Mouse (Mus musculus): ENCODE measurements around the gene Mrpl58. TPM values are rescaled to one million over a fixed set of nuclear protein-coding genes. Genes with fewer than 3 reads are reported as not detected.

Mrpl58 gene
- 156 and 162 TPM in 2 replicates for polyA plus RNA-seq (2016; fragmentation: Nextera tagmentation; extraction: Ambion mirVana)

GRCm38 (mm10) chr11:115403338-115404124 lies at the start of gene Mrpl58:
Gene Mrpl58 (plus strand): TSS chr11:115403752.
- Histone ChIP-seq H3K27ac (ENCODE audit: poor library complexity, severe bottlenecking) (peak within 1 kb of the TSS; percentile 78), H3K27me3 (replicated peaks) (no peaks in the 10 kb centered on the region), H3K36me3 (peaks cover 27% of the 10 kb centered on the region), H3K9ac (peak within 1 kb of the TSS; percentile 91), H3K9me3 (replicated peaks) (no peaks in the 10 kb centered on the region), H3K4me1 (replicated peaks) (peaks cover 15% of the 10 kb centered on the region), H3K4me3 (peak within 1 kb of the TSS; percentile 86), H3K4me2 (peak within 1 kb of the TSS; percentile 85)
- ATAC-seq (ENCODE audit: insufficient number of reproducible peaks, low FRiP score), result peak; percentile 90
- 3% methylated on average over 50 of the region's 50 CpGs for WGBS

- H3K27me3 ChIP-seq (replicated peaks), result peaks cover 69% of the 10 kb centered on the region
- 8% methylated on average over 8 of the region's 8 CpGs for WGBS
- no peak for ATAC-seq (ENCODE audit: insufficient number of reproducible peaks, low FRiP score)
These were observed 49.4 kb upstream of the Mrpl58 start for GRCm38 (mm10) chr11:115354183-115354582.

GRCm38 (mm10) chr11:115358468-115358867 lies 45.1 kb upstream of the Mrpl58 start:
- H3K4me1 ChIP-seq (replicated peaks), result peaks cover 14% of the 10 kb centered on the region
- H3K9ac ChIP-seq, result no peak overlapping the region
- 20% methylated on average over 5 of the region's 5 CpGs for WGBS

More at GRCm38 (mm10) chr11:115354183-115354582, 49.4 kb upstream of the Mrpl58 start:
- Histone ChIP-seq H3K9ac (no peak overlapping the region), H3K4me3 (no peak overlapping the region), H3K4me1 (replicated peaks) (peaks cover 7% of the 10 kb centered on the region), H3K9me3 (replicated peaks) (no peaks in the 10 kb centered on the region), H3K36me3 (no peaks in the 10 kb centered on the region), H3K27ac (ENCODE audit: poor library complexity, severe bottlenecking) (no peak overlapping the region), H3K4me2 (no peak overlapping the region)

GRCm38 (mm10) chr11:115359293-115359692 lies 44.3 kb upstream of the Mrpl58 start:
- 47% methylated on average over 3 of the region's 3 CpGs for WGBS

More at GRCm38 (mm10) chr11:115358468-115358867, 45.1 kb upstream of the Mrpl58 start:
- Histone ChIP-seq H3K36me3 (no peaks in the 10 kb centered on the region), H3K27me3 (replicated peaks) (peaks cover 38% of the 10 kb centered on the region), H3K9me3 (replicated peaks) (no peaks in the 10 kb centered on the region), H3K27ac (ENCODE audit: poor library complexity, severe bottlenecking) (no peak overlapping the region), H3K4me2 (no peak overlapping the region), H3K4me3 (no peak overlapping the region)
- no peak for ATAC-seq (ENCODE audit: insufficient number of reproducible peaks, low FRiP score)

GRCm38 (mm10) chr11:115359726-115360125 lies 43.8 kb upstream of the Mrpl58 start:
- ATAC-seq (ENCODE audit: insufficient number of reproducible peaks, low FRiP score), result no peak
- Histone ChIP-seq H3K27me3 (replicated peaks) (peaks cover 44% of the 10 kb centered on the region), H3K9ac (0 out of 2 replicates have a peak overlapping the region, but pooled peaks have one; percentile 20), H3K4me3 (no peak overlapping the region), H3K4me2 (no peak overlapping the region), H3K9me3 (replicated peaks) (no peaks in the 10 kb centered on the region), H3K27ac (ENCODE audit: poor library complexity, severe bottlenecking) (no peak overlapping the region), H3K36me3 (no peaks in the 10 kb centered on the region), H3K4me1 (replicated peaks) (peaks cover 14% of the 10 kb centered on the region)
- 71% methylated on average over 6 of the region's 6 CpGs for WGBS

More at GRCm38 (mm10) chr11:115359293-115359692, 44.3 kb upstream of the Mrpl58 start:
- Histone ChIP-seq H3K27ac (ENCODE audit: poor library complexity, severe bottlenecking) (peak overlapping the region; percentile 18), H3K9ac (no peak overlapping the region), H3K27me3 (replicated peaks) (peaks cover 42% of the 10 kb centered on the region), H3K9me3 (replicated peaks) (no peaks in the 10 kb centered on the region), H3K36me3 (no peaks in the 10 kb centered on the region), H3K4me1 (replicated peaks) (peaks cover 14% of the 10 kb centered on the region), H3K4me2 (no peak overlapping the region), H3K4me3 (no peak overlapping the region)
- ATAC-seq (ENCODE audit: insufficient number of reproducible peaks, low FRiP score), result peak; percentile 36; the same call in 1 of the 2 replicates

- no peaks in the 10 kb centered on the region for H3K36me3 ChIP-seq
- H3K9ac ChIP-seq, result no peak overlapping the region
- H3K4me3 ChIP-seq, result no peak overlapping the region
- peaks cover 52% of the 10 kb centered on the region for H3K27me3 ChIP-seq (replicated peaks)
- no peak overlapping the region for H3K4me2 ChIP-seq
- no peak overlapping the region for H3K27ac ChIP-seq (ENCODE audit: poor library complexity, severe bottlenecking)
- 81% methylated on average over 3 of the region's 3 CpGs for WGBS
- H3K9me3 ChIP-seq (replicated peaks), result no peaks in the 10 kb centered on the region
- H3K4me1 ChIP-seq (replicated peaks), result peaks cover 32% of the 10 kb centered on the region
- no peak for ATAC-seq (ENCODE audit: insufficient number of reproducible peaks, low FRiP score)
These were observed 39.4 kb upstream of the Mrpl58 start for GRCm38 (mm10) chr11:115364136-115364535.

GRCm38 (mm10) chr11:115366039-115366705 lies 37.4 kb upstream of the Mrpl58 start:
- Histone ChIP-seq H3K4me3 (peak overlapping the region; percentile 60; the same call in 1 of the 2 replicates), H3K36me3 (no peaks in the 10 kb centered on the region), H3K4me1 (replicated peaks) (peaks cover 24% of the 10 kb centered on the region), H3K4me2 (peak overlapping the region; percentile 95), H3K27ac (ENCODE audit: poor library complexity, severe bottlenecking) (no peak overlapping the region), H3K9me3 (replicated peaks) (no peaks in the 10 kb centered on the region), H3K9ac (no peak overlapping the region), H3K27me3 (replicated peaks) (peaks cover 71% of the 10 kb centered on the region)
- WGBS, result 20% methylated on average over 7 of the region's 7 CpGs
- peak; percentile 30 for ATAC-seq (ENCODE audit: insufficient number of reproducible peaks, low FRiP score)

- peaks cover 73% of the 10 kb centered on the region for H3K27me3 ChIP-seq (replicated peaks)
- H3K9me3 ChIP-seq (replicated peaks), result no peaks in the 10 kb centered on the region
- H3K27ac ChIP-seq (ENCODE audit: poor library complexity, severe bottlenecking), result no peak overlapping the region
- peak overlapping the region; percentile 95 for H3K4me2 ChIP-seq
- peaks cover 24% of the 10 kb centered on the region for H3K4me1 ChIP-seq (replicated peaks)
- peak overlapping the region; percentile 60 for H3K4me3 ChIP-seq
- WGBS, result 4% methylated on average over 28 of the region's 28 CpGs
- peak overlapping the region; percentile 70 for H3K9ac ChIP-seq
- ATAC-seq (ENCODE audit: insufficient number of reproducible peaks, low FRiP score), result peak; percentile 13; the same call in 1 of the 2 replicates
- no peaks in the 10 kb centered on the region for H3K36me3 ChIP-seq
These were observed 36.7 kb upstream of the Mrpl58 start for GRCm38 (mm10) chr11:115366706-115367394.

- ATAC-seq (ENCODE audit: insufficient number of reproducible peaks, low FRiP score), result peak; percentile 78
- Histone ChIP-seq H3K27ac (ENCODE audit: poor library complexity, severe bottlenecking) (no peak within 1 kb of the TSS), H3K4me2 (peak within 1 kb of the TSS; percentile 95), H3K4me3 (peak within 1 kb of the TSS; percentile 60), H3K36me3 (no peaks in the 10 kb centered on the region), H3K9ac (peak within 1 kb of the TSS; percentile 70), H3K27me3 (replicated peaks) (peaks cover 76% of the 10 kb centered on the region), H3K9me3 (replicated peaks) (no peaks in the 10 kb centered on the region), H3K4me1 (replicated peaks) (peaks cover 24% of the 10 kb centered on the region)
- under 1% methylated on average over 39 of the region's 39 CpGs for WGBS
These were observed 36.1 kb upstream of the Mrpl58 start, which contains the start of gene Hid1 for GRCm38 (mm10) chr11:115367395-115367944. Gene Hid1 (minus strand): TSS chr11:115367756.

- Histone ChIP-seq H3K27ac (ENCODE audit: poor library complexity, severe bottlenecking) (no peak overlapping the region), H3K4me2 (no peak overlapping the region), H3K27me3 (replicated peaks) (peaks cover 78% of the 10 kb centered on the region), H3K9ac (no peak overlapping the region), H3K4me1 (replicated peaks) (peaks cover 34% of the 10 kb centered on the region), H3K36me3 (no peaks in the 10 kb centered on the region), H3K4me3 (no peak overlapping the region), H3K9me3 (replicated peaks) (no peaks in the 10 kb centered on the region)
- no peak for ATAC-seq (ENCODE audit: insufficient number of reproducible peaks, low FRiP score)
- WGBS, result 50% methylated on average over 7 of the region's 7 CpGs
These were observed 33.2 kb upstream of the Mrpl58 start for GRCm38 (mm10) chr11:115370368-115370767.

Data from heart, embryonic 12.5 days (tissue).